Mouse (Mus musculus): ENCODE results near the gene Mast3.

Mast3 gene

GRCm38 (mm10) chr8:70776496-70777444, 28.1 kb downstream of the Mast3 start, which contains the start of gene Pik3r2:
Gene Pik3r2 (minus strand): TSS chr8:70776713.
- DNase-seq (ENCODE audit: low read depth, low spot score) = peak; percentile 94

GRCm38 (mm10) chr8:70775851-70776495, 28.9 kb downstream of the Mast3 start:
- no peak for DNase-seq (ENCODE audit: low read depth, low spot score)

- no peak for DNase-seq (ENCODE audit: low read depth, low spot score)
These were observed 29.6 kb downstream of the Mast3 start for GRCm38 (mm10) chr8:70775227-70775626.

GRCm38 (mm10) chr8:70774740-70775139, 30.1 kb downstream of the Mast3 start:
- DNase-seq (ENCODE audit: low read depth, low spot score) = no peak

GRCm38 (mm10) chr8:70773833-70774232, 31.0 kb downstream of the Mast3 start:
- DNase-seq (ENCODE audit: low read depth, low spot score) = no peak

GRCm38 (mm10) chr8:70773410-70773809, 31.4 kb downstream of the Mast3 start:
- DNase-seq (ENCODE audit: low read depth, low spot score) = no peak

- DNase-seq (ENCODE audit: low read depth, low spot score) = no peak
These were observed 32.0 kb downstream of the Mast3 start for GRCm38 (mm10) chr8:70772890-70773289.

- DNase-seq (ENCODE audit: low read depth, low spot score) = no peak
These were observed 32.8 kb downstream of the Mast3 start for GRCm38 (mm10) chr8:70772075-70772474.

GRCm38 (mm10) chr8:70771217-70771616, 33.6 kb downstream of the Mast3 start:
- no peak for DNase-seq (ENCODE audit: low read depth, low spot score)

- DNase-seq (ENCODE audit: low read depth, low spot score) = no peak
These were observed 34.1 kb downstream of the Mast3 start for GRCm38 (mm10) chr8:70770748-70771147.

- no peak for DNase-seq (ENCODE audit: low read depth, low spot score)
These were observed 35.0 kb downstream of the Mast3 start for GRCm38 (mm10) chr8:70769858-70770257.

GRCm38 (mm10) chr8:70769359-70769758, 35.5 kb downstream of the Mast3 start:
- DNase-seq (ENCODE audit: low read depth, low spot score) = peak; percentile 98

GRCm38 (mm10) chr8:70768956-70769355, 35.9 kb downstream of the Mast3 start:
- no peak for DNase-seq (ENCODE audit: low read depth, low spot score)

GRCm38 (mm10) chr8:70768231-70768776, 36.5 kb downstream of the Mast3 start:
- DNase-seq (ENCODE audit: low read depth, low spot score) = no peak

- DNase-seq (ENCODE audit: low read depth, low spot score) = no peak
These were observed 37.4 kb downstream of the Mast3 start for GRCm38 (mm10) chr8:70767503-70767902.

- DNase-seq (ENCODE audit: low read depth, low spot score) = peak; percentile 76
These were observed 38.0 kb downstream of the Mast3 start for GRCm38 (mm10) chr8:70766571-70767440.

GRCm38 (mm10) chr8:70765838-70766570, 38.9 kb downstream of the Mast3 start:
- no peak for DNase-seq (ENCODE audit: low read depth, low spot score)

- no peak for DNase-seq (ENCODE audit: low read depth, low spot score)
These were observed 39.5 kb downstream of the Mast3 start for GRCm38 (mm10) chr8:70765329-70765728.

- DNase-seq (ENCODE audit: low read depth, low spot score) = no peak
These were observed 40.2 kb downstream of the Mast3 start for GRCm38 (mm10) chr8:70764676-70765075.

- no peak for DNase-seq (ENCODE audit: low read depth, low spot score)
These were observed 40.8 kb downstream of the Mast3 start for GRCm38 (mm10) chr8:70764026-70764425.

- no peak for DNase-seq (ENCODE audit: low read depth, low spot score)
These were observed 41.5 kb downstream of the Mast3 start for GRCm38 (mm10) chr8:70763354-70763753.
